Mouse (Mus musculus): ENCODE measurements around the gene Ippk.

GRCm38 (mm10) chr13:49465875-49466274 lies 44.8 kb downstream of the Ippk start:
- TF ChIP-seq CTCF (conservative IDR thresholded peaks at IDR 0.05; ENCODE audit: insufficient read depth, insufficient read length, low read depth, low read length) (no peak), POLR2A (IDR thresholded peaks at IDR 0.05; ENCODE audit: low read depth, low read length) (no peak)

Data from kidney, adult 2 months (tissue).